Mouse (Mus musculus) midbrain, embryonic 15.5 days (tissue): ENCODE measurements at regions not wholly inside any gene's neighbourhood (a gene's known extent, or its start where the extent isn't known, plus 50 kb on each side); places are given as distances from the start of the nearest gene placed in this dataset.

Experiments
- ATAC-seq: fragments of 200-750 bp; cut with Nextera tagmentation; replicated peaks from 2 replicates; pipeline ENCODE4 v1.8.0; 2017; ENCODE audit warnings: moderate TSS enrichment
- H3K27ac ChIP-seq: fragments of 300-500 bp; sonication (generic); 2 replicates; pipeline ENCODE4 v1.5.1; 2015; ENCODE audit warnings: mild to moderate bottlenecking, inconsistent platforms
- H3K27me3 ChIP-seq: fragments of 300-500 bp; sonication (generic); replicated peaks from 2 replicates; pipeline ENCODE4 v1.6.1; 2015; ENCODE audit warnings: inconsistent platforms
- H3K36me3 ChIP-seq: fragments of 300-500 bp; sonication (generic); replicated peaks from 2 replicates; pipeline ENCODE4 v1.6.1; 2015; ENCODE audit warnings: inconsistent platforms
- H3K4me1 ChIP-seq: fragments of 300-500 bp; sonication (generic); 2 replicates; pipeline ENCODE4 v1.6.1; 2015; ENCODE audit warnings: inconsistent platforms
- H3K4me2 ChIP-seq: fragments of 300-500 bp; sonication (generic); 2 replicates; pipeline ENCODE4 v1.6.1; 2015; ENCODE audit warnings: inconsistent platforms, mild to moderate bottlenecking, moderate library complexity
- H3K4me3 ChIP-seq: fragments of 300-500 bp; sonication (generic); 2 replicates; pipeline ENCODE4 v1.5.1; 2015; ENCODE audit warnings: mild to moderate bottlenecking, inconsistent platforms
- H3K9ac ChIP-seq: fragments of 300-500 bp; sonication (generic); 2 replicates; pipeline ENCODE4 v1.6.1; 2015; ENCODE audit warnings: mild to moderate bottlenecking, inconsistent platforms
- H3K9me3 ChIP-seq: fragments of 300-500 bp; sonication (generic); 2 replicates; pipeline ENCODE4 v1.6.1; 2016; ENCODE audit warnings: inconsistent platforms
- WGBS: fragments of 180-500 bp; shearing (Covaris S2); methylation state at CpG from one replicate; pipeline ENCODE4 v1.1.7; 2015; ENCODE audit warnings: mixed read lengths; 5-methylcytosine and 5-hydroxymethylcytosine counted together

DNA sequence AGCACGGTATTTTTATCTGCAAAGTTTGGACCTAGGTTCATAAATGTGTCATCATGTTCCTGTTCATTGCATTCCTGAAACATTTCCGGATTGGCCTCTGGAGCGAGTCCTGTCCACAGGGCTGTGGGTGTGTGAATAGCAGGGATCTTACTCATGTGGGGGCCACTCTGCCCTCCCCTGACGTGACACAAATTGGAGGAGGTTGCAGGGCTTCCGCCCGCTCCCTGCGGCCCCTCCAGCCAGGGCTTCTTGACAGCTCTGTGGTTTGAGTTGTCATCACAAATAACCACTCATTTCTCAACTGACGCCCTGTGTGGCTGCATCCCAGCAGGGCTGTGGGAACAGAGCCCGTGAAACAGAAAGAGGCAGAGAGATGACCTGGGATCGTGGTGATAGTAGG, 619.9 kb upstream of the Sall1 start:
- Histone ChIP-seq H3K4me1 (no peaks in the 10 kb centered on the region), H3K36me3 (no peaks in the 10 kb centered on the region), H3K27ac (no peak overlapping the region), H3K9me3 (no peaks in the 10 kb centered on the region), H3K4me2 (no peak overlapping the region), H3K9ac (no peak overlapping the region), H3K27me3 (no peaks in the 10 kb centered on the region), H3K4me3 (no peak overlapping the region)
- WGBS = 85% methylated on average over 10 of the region's 10 CpGs
- ATAC-seq = no peak

GRCm38 (mm10) chr8:89658998-89659944, 615.3 kb upstream of the Sall1 start:
- Histone ChIP-seq H3K36me3 (no peaks in the 10 kb centered on the region), H3K4me3 (no peak overlapping the region), H3K4me1 (no peaks in the 10 kb centered on the region), H3K27me3 (no peaks in the 10 kb centered on the region), H3K27ac (no peak overlapping the region), H3K9ac (no peak overlapping the region), H3K9me3 (no peaks in the 10 kb centered on the region), H3K4me2 (no peak overlapping the region)
- no peak for ATAC-seq
- WGBS = 30% methylated on average over 14 of the region's 14 CpGs

- no peak overlapping the region for H3K9ac ChIP-seq
- no peaks in the 10 kb centered on the region for H3K9me3 ChIP-seq
- no peak for ATAC-seq
- 50% methylated on average over 14 of the region's 14 CpGs for WGBS
- no peaks in the 10 kb centered on the region for H3K4me1 ChIP-seq
- H3K36me3 ChIP-seq = no peaks in the 10 kb centered on the region
- H3K27me3 ChIP-seq = no peaks in the 10 kb centered on the region
- H3K4me2 ChIP-seq = no peak overlapping the region
- no peak overlapping the region for H3K27ac ChIP-seq
- H3K4me3 ChIP-seq = no peak overlapping the region
Measured at GRCm38 (mm10) chr8:89655369-89655768, 611.4 kb upstream of the Sall1 start.

DNA sequence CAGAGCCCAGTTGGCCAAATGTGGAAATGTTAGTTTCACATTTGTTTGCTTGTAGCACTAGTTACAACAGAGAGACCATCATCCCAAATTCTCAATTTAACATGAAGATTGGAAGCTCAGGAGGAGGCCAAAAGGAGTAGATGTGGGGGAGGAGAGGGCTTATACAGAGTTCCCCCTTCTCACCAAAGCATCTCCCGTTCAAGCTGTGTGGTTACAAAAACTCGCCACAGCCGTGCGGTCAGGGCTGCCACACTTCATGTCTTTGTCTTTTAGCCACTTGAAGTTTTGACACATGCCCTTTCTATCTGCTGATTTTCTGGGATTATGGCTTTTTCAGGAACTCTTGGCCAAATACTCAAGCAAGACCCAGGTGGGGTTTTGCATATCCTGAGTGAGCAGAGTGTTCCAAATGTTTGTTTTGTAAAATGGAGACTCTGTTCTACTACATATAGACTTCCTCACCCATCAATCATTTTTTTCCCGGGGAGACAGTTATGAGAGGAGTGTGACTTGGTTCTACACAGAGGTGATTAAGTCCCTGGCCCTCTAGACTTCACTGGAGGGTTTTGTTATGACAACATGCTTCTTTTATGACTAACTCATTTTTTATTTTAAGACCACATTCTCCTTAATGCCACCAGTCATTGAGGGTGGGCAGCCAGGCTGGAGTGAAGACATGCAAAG, 605.4 kb upstream of the Sall1 start:
- H3K4me1 ChIP-seq = no peaks in the 10 kb centered on the region
- H3K36me3 ChIP-seq = no peaks in the 10 kb centered on the region
- H3K4me3 ChIP-seq = no peak overlapping the region
- ATAC-seq = no peak
- no peaks in the 10 kb centered on the region for H3K9me3 ChIP-seq
- H3K9ac ChIP-seq = no peak overlapping the region
- H3K4me2 ChIP-seq = no peak overlapping the region
- WGBS = 66% methylated on average over 5 of the region's 5 CpGs
- H3K27ac ChIP-seq = no peak overlapping the region
- H3K27me3 ChIP-seq = no peaks in the 10 kb centered on the region

DNA sequence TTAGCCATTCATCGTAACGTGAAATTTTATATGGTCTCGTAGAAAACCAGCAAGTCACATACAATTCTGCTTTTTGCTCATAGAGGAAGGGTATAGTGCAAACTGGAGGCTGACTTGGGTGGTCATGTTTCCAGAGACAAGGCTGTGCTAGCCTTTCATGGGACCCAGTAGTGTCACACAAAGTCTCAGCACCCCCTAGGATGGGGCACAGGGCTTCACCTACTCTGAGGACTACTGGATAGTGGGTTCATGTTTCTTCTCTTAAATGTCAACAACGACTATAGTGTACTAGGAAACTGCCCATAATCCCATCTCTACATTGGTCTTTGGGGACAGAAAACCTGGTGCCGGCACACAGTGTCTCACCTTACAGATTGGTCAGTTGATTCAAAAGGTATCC, 603.0 kb upstream of the Sall1 start:
- WGBS = 94% methylated on average over 5 of the region's 5 CpGs
- Histone ChIP-seq H3K9ac (no peak overlapping the region), H3K36me3 (no peaks in the 10 kb centered on the region), H3K4me2 (no peak overlapping the region), H3K27ac (no peak overlapping the region), H3K4me1 (no peaks in the 10 kb centered on the region), H3K27me3 (no peaks in the 10 kb centered on the region), H3K9me3 (no peaks in the 10 kb centered on the region), H3K4me3 (no peak overlapping the region)
- no peak for ATAC-seq

DNA sequence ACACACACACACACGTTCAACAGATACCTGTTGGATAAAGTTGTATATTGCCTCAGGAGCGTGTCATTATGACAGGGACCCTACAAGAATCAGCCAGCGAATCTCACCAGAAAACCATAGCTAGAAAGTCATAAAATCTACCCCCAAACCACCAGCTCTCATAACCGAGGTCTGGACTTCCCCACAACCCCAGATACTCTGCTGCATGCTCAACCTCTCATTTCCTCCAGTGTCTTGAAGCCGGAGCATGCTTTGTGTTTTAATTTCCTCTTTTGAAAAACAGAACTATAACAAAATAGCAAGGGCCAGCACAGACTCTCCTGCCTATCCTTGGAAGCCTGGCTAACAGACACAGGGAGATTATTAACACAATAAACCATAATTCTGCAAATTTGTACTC, 597.4 kb upstream of the Sall1 start:
- Histone ChIP-seq H3K9me3 (no peaks in the 10 kb centered on the region), H3K36me3 (no peaks in the 10 kb centered on the region), H3K27me3 (no peaks in the 10 kb centered on the region), H3K27ac (no peak overlapping the region), H3K4me3 (no peak overlapping the region), H3K4me2 (no peak overlapping the region), H3K4me1 (no peaks in the 10 kb centered on the region), H3K9ac (no peak overlapping the region)
- 83% methylated on average over 5 of the region's 5 CpGs for WGBS
- no peak for ATAC-seq

DNA sequence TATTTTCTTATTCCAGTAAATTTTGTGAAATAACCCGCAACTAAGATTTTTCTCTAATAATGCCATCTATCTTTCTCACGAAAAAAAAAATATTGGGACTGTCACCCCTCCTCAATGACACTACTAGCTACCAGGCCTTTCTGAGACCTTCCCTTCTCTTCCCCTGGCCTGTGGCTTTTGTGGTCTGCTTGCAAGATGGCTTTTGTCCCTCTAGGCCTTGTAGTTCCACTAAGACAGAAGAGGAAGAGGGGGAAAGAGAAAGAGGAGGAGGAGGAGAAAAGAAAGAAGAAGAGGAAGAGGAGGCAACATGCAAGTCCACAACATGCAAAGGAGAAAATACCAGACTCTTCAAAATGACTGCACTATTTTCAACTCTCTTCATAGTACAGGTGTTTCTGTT, 590.9 kb upstream of the Sall1 start:
- no peak overlapping the region for H3K9ac ChIP-seq
- WGBS = 89% methylated on average over 2 of the region's 2 CpGs
- no peak overlapping the region for H3K27ac ChIP-seq
- H3K4me3 ChIP-seq = no peak overlapping the region
- no peaks in the 10 kb centered on the region for H3K9me3 ChIP-seq
- no peak overlapping the region for H3K4me2 ChIP-seq
- ATAC-seq = no peak
- H3K4me1 ChIP-seq = no peaks in the 10 kb centered on the region; the same call in 1 of the 2 replicates
- H3K27me3 ChIP-seq = no peaks in the 10 kb centered on the region
- no peaks in the 10 kb centered on the region for H3K36me3 ChIP-seq

DNA sequence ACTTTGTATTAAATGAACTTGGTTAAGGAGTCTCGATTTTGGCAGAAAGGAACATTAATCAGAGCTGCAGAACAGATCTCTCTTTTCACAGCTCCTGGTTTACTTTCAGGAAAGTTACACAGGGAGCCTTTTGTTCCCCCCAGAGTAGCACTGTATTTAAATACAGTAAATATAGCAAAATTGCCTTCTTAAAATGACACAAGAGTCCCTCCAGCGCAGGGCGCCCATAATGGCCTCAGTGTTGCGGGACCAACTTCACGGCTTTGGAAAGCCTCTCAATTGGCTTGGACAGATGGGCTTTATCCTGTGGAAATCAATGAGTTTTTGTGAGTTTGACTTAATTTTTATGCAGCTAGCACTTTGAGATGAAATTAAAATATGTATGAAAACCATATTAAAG, 588.3 kb upstream of the Sall1 start:
- WGBS = 61% methylated on average over 5 of the region's 5 CpGs
- H3K9ac ChIP-seq = no peak overlapping the region

GRCm38 (mm10) chr8:89630540-89630939, 586.6 kb upstream of the Sall1 start:
- Histone ChIP-seq H3K4me2 (no peak overlapping the region), H3K36me3 (no peaks in the 10 kb centered on the region), H3K27ac (no peak overlapping the region), H3K4me3 (no peak overlapping the region), H3K9me3 (no peaks in the 10 kb centered on the region), H3K27me3 (no peaks in the 10 kb centered on the region), H3K9ac (no peak overlapping the region), H3K4me1 (no peaks in the 10 kb centered on the region; the same call in 1 of the 2 replicates)
- no peak for ATAC-seq
- 89% methylated on average over 3 of the region's 3 CpGs for WGBS

More for the DNA sequence above, 588.3 kb upstream of the Sall1 start:
- H3K9me3 ChIP-seq = no peaks in the 10 kb centered on the region
- no peak for ATAC-seq
- no peaks in the 10 kb centered on the region for H3K27me3 ChIP-seq
- no peak overlapping the region for H3K4me3 ChIP-seq
- no peak overlapping the region for H3K4me2 ChIP-seq
- no peaks in the 10 kb centered on the region for H3K36me3 ChIP-seq
- H3K4me1 ChIP-seq = no peaks in the 10 kb centered on the region; the same call in 1 of the 2 replicates
- no peak overlapping the region for H3K27ac ChIP-seq

- ATAC-seq = no peak
- WGBS = 79% methylated on average over 7 of the region's 7 CpGs
- no peaks in the 10 kb centered on the region for H3K27me3 ChIP-seq
- no peaks in the 10 kb centered on the region for H3K36me3 ChIP-seq
- no peaks in the 10 kb centered on the region for H3K4me1 ChIP-seq
- no peak overlapping the region for H3K4me2 ChIP-seq
- H3K9me3 ChIP-seq = no peaks in the 10 kb centered on the region
- H3K27ac ChIP-seq = no peak overlapping the region
- H3K4me3 ChIP-seq = no peak overlapping the region
- no peak overlapping the region for H3K9ac ChIP-seq
Measured at GRCm38 (mm10) chr8:89618089-89618488, 574.1 kb upstream of the Sall1 start.

GRCm38 (mm10) chr8:89615863-89616558, 572.0 kb upstream of the Sall1 start:
- Histone ChIP-seq H3K27ac (no peak overlapping the region), H3K4me3 (no peak overlapping the region), H3K36me3 (no peaks in the 10 kb centered on the region), H3K9ac (no peak overlapping the region), H3K4me2 (no peak overlapping the region), H3K4me1 (no peaks in the 10 kb centered on the region), H3K27me3 (no peaks in the 10 kb centered on the region), H3K9me3 (no peaks in the 10 kb centered on the region)
- no peak for ATAC-seq
- 72% methylated on average over 8 of the region's 8 CpGs for WGBS

- no peak overlapping the region for H3K9ac ChIP-seq
- H3K9me3 ChIP-seq = no peaks in the 10 kb centered on the region
- H3K4me2 ChIP-seq = no peak overlapping the region
- no peaks in the 10 kb centered on the region for H3K4me1 ChIP-seq
- no peak for ATAC-seq
- 68% methylated on average over 4 of the region's 4 CpGs for WGBS
- H3K36me3 ChIP-seq = no peaks in the 10 kb centered on the region
- no peak overlapping the region for H3K4me3 ChIP-seq
- no peak overlapping the region for H3K27ac ChIP-seq
- H3K27me3 ChIP-seq = no peaks in the 10 kb centered on the region
Measured at GRCm38 (mm10) chr8:89609074-89609473, 565.1 kb upstream of the Sall1 start.
